ENCODE assay signal across 8 mouse cellular contexts in the genomic region with DNA sequence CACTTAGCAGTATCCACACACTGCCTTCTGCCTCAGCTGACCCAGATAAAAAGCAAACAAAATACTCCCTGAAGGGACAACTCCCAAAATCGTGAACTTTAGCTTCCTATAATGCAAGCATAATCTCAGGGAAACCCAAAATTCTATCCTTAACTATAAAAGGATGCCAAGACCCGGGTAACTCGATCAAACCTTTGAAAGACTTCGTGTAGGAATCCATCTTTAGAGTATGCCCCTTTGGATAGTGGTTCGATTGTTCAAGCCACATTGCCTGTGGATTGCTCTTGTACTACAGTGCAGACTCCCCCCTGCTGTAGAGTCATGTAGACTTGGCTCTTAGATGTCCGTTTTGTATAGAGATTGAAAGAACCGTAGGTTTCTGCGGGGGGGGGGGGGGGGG. TPM values are rescaled to one million over a fixed set of nuclear protein-coding genes. Genes with fewer than 3 reads are reported as not detected.
DNase-seq lines count a peak whose midpoint lies in the region; ATAC-seq lines count a peak whose summit lies in the region.

No protein-coding gene starts in this region.

- DNase-seq in cerebellum, postnatal 25 days = peak; percentile 18 to 19
- no peak for DNase-seq in cerebellum, adult 11 months
- DNase-seq in ZHBTc4 (ENCODE audit: low read depth, low spot score) = peak; percentile 1
- DNase-seq in midbrain, embryonic 11.5 days (ENCODE audit: low spot score, missing footprints) = no peak
- DNase-seq in urinary bladder, adult 18-20 months (ENCODE audit: low spot score in 2 of 2) = no peak
- DNase-seq in heart, adult 9 months (ENCODE audit: low spot score in 2 of 2) = no peak
- DNase-seq in spleen, postnatal 4 days (ENCODE audit: low spot score in 2 of 2) = no peak

- peak overlapping the region; percentile 86 for H3K9ac ChIP-seq in forebrain, embryonic 15.5 days (replicated peaks)
- H3K9ac ChIP-seq in midbrain, embryonic 11.5 days (ENCODE audit: low read length) = peak overlapping the region; percentile 66

- no peaks in the 10 kb centered on the region for H3K36me3 ChIP-seq in forebrain, embryonic 15.5 days
- no peaks in the 10 kb centered on the region for H3K36me3 ChIP-seq in midbrain, embryonic 11.5 days (ENCODE audit: control insufficient read depth, insufficient read depth, low read length)

- WGBS in forebrain, embryonic 15.5 days = 31% methylated on average over 8 of the region's 8 CpGs
- WGBS in midbrain, embryonic 11.5 days = 58% methylated on average over 8 of the region's 8 CpGs

- no peaks in the 10 kb centered on the region for H3K9me3 ChIP-seq in forebrain, embryonic 15.5 days
- H3K9me3 ChIP-seq in midbrain, embryonic 11.5 days (ENCODE audit: control insufficient read depth, low read length) = no peaks in the 10 kb centered on the region

- no peaks in the 10 kb centered on the region for H3K27me3 ChIP-seq in forebrain, embryonic 15.5 days
- 0 out of 2 replicates have a peak, but pooled peaks cover 2% of the 10 kb centered on the region for H3K27me3 ChIP-seq in midbrain, embryonic 11.5 days (ENCODE audit: control insufficient read depth, insufficient read depth, low read length)

- H3K4me2 ChIP-seq in forebrain, embryonic 15.5 days (replicated peaks) = peak overlapping the region; percentile 76
- H3K4me2 ChIP-seq in midbrain, embryonic 11.5 days = peak overlapping the region; percentile 87

- peak overlapping the region; percentile 98 for H3K27ac ChIP-seq in forebrain, embryonic 15.5 days (replicated peaks)
- H3K27ac ChIP-seq in midbrain, embryonic 11.5 days (ENCODE audit: low read depth, low read length) = peak overlapping the region; percentile 20; the same call in 1 of the 2 replicates

- H3K4me1 ChIP-seq in forebrain, embryonic 15.5 days = peaks cover 24% of the 10 kb centered on the region
- H3K4me1 ChIP-seq in midbrain, embryonic 11.5 days (ENCODE audit: control insufficient read depth, insufficient read depth, low read length) = 0 out of 2 replicates have a peak, but pooled peaks cover 3% of the 10 kb centered on the region

- ATAC-seq in forebrain, embryonic 15.5 days (replicated peaks) = no peak; the same call in 1 of the 2 replicates
- ATAC-seq in midbrain, embryonic 11.5 days (ENCODE audit: low FRiP score) = no peak

- peak overlapping the region; percentile 89 for H3K4me3 ChIP-seq in forebrain, embryonic 15.5 days
- peak overlapping the region; percentile 49 for H3K4me3 ChIP-seq in midbrain, embryonic 11.5 days (ENCODE audit: low read depth, low read length)

RNA-seq across cellular contexts. Expression of gene Gria2, which starts 0.6 kb away (rescaled TPM):
- polyA plus RNA-seq in forebrain, embryonic 15.5 days (2015; fragmentation: Nextera tagmentation; extraction: Ambion mirVana) = 198 and 222 TPM in 2 replicates
- polyA plus RNA-seq in midbrain, embryonic 11.5 days (2014; fragmentation: Nextera tagmentation; extraction: Ambion mirVana) = 12.0 and 13.9 TPM in 2 replicates

Comparison
In these comparisons a context has a peak if more than half of its experiments do, and no peak if none do; other contexts are left out.
1. DNase-seq: peak in cerebellum, postnatal 25 days (2 of 2) and ZHBTc4 (single experiment); none in cerebellum, adult 11 months (single experiment), midbrain, embryonic 11.5 days (single experiment), urinary bladder, adult 18-20 months (0 of 2), heart, adult 9 months (0 of 2) and spleen, postnatal 4 days (0 of 2).
2. RNA of gene Gria2, which starts 0.6 kb away (polyA plus RNA-seq): 198 to 222 TPM in forebrain, embryonic 15.5 days; 12.0 to 13.9 TPM in midbrain, embryonic 11.5 days; every median in the first group is over 10 times any median in the second.